Mouse (Mus musculus): ENCODE results near the gene Eral1.
"Not testable (repeated sequence)": the region's sequence is repeated elsewhere in the genome, so short reads cannot be mapped to it uniquely, and the experiment has no call there.

The Eral1 gene

GRCm38 (mm10) chr11:78087756-78088281 lies 7.6 kb upstream of the Eral1 start:
- no peak for DNase-seq (ENCODE audit: low spot score)

DNA sequence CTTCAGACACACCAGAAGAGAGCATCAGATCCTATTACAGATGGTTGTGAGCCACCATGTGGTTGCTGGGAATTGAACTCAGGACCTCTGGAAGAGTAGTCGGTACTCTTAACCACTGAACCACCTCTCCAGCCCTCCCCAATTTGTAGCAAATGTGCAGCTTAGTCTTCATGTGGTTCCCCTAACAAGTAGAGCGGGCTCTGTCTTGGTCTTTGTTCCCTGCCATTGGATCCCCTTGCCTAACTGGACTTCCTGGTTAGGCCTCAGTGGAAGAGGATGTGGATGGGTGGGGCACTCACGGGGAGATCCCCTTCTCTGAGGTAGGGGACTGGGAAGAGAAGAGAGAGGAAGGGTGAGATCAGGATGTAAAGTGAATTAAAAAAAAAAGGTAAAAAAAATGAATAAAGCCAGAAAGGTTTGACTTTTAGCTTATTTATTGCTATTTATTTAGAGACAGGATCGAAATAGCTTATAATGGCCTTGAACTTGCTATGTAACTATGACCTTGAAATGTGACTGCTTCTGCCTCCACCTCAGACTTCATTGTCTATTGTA lies 6.8 kb upstream of the Eral1 start:
- no peak for DNase-seq (ENCODE audit: low spot score)

DNA sequence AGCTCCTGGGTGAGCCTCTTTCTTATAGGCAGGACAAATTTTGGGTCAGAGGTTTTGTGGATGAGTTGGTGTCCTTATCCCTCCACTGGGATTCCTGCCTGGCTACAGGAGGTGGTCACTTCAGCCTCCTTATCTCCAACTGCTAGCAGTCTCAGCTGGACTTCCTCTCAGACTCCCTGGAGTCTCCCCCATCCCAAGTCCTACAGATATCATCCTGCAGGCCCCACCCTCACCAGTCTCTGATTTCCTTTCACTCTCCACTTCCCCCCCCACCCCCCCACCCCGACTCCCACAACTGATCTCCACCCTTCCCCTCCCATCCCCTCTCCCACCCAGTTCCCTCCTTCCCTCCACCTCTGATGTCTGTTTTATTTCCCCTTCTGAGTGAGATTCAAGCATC lies 3.4 kb upstream of the Eral1 start:
- DNase-seq (ENCODE audit: low spot score) = no peak

- no peak for DNase-seq (ENCODE audit: low spot score)
These were observed 5.5 kb downstream of the Eral1 start for GRCm38 (mm10) chr11:78074666-78075065.

DNA sequence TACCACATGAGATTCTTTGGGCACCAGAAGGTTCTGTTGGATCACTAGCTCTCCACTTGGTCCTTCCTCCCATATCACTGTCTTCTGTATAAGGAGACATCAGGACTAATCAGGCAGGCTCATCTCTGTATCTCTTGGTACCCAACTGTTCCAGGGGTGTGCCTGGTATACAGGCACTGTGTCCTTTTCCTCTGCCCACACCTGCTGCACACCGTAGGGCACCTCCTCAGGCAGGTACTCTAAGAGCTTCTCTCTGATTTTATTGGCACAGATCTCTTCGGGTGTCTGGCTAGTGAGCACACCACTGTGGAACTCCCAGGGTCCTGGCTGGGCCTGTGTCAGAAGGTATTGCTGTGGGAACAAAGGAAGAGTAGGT lies 5.9 kb downstream of the Eral1 start:
- no peak for DNase-seq (ENCODE audit: low spot score)

DNA sequence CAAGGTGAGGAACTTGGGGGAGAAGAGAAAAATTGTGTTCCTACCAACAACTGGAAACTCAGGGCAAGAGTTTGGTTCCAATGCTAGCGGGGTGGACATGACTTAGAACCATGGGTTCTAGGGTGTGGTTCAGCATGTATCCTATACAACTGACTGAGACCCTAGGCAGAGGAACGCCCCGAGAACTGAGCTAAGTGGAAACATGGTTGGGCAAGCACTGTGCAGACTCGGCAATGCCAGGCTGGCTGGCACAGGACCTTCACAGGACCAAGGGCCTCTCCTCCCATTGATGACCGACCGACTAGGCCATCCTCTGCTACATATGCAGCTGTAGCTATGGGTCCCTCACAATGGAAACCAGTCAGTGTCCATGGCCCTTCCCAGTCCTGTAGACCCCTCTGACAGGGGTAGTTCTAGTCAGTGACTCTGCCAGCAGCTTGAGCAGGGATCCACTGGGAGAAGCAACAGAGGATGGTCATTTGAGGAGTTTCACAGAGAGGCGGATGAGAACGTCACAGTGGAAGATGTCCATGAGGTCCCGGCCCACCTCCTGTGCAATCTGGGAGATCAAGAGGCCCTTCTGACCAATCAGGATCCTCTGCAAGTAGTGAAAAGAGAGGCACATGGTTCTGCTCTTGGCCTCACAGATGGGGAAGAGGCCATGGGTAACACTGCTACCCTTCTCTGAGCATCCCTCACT lies 6.5 kb downstream of the Eral1 start:
- no peak for DNase-seq (ENCODE audit: low spot score)

GRCm38 (mm10) chr11:78072425-78073130 lies 7.6 kb downstream of the Eral1 start:
- no peak for DNase-seq (ENCODE audit: low spot score)

- DNase-seq (ENCODE audit: low spot score) = no peak
These were observed 8.2 kb downstream of the Eral1 start for GRCm38 (mm10) chr11:78071938-78072337.

DNA sequence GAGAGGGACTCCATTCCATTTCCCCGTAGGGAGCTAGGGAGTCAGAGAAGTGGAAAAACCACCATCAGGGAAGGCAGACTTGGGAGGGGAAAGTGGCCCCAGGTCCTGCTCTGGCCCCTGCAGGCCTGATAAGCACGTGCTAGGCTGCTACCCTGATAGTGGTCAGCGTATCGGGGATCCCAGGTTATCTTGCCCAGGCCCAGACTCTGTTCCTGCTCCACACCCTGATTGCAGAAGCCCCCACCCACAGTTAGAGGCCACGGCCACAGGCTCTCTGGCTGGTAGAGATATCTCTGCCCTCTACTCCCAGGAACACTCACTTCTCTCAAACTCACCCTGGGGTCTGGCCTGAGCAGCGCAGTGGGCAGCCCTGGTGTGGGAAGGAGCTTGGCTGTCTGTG lies 10.5 kb downstream of the Eral1 start:
- no peak for DNase-seq (ENCODE audit: low spot score)

DNA sequence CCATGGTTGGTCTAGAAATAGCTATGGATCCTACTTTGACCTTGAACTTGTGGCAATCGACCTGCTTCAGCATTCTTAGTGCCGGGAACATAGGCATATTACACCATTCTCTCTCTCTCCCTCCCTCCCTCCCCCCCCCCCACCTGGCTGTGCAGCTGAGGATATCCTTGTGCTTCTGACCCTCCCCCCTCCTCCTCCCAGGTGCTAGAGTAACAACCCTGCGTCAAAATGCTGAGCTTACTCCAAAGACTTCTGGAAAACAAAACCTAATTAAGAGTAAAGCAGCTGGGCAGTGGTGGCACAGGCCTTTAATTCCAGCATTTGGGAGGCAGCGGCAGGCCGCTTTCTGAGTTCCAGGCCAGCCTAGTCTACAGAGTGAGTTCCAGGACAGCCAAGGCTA lies 11.1 kb downstream of the Eral1 start:
- DNase-seq (ENCODE audit: low spot score) = no peak

- DNase-seq (ENCODE audit: low spot score) = no peak
These were observed 12.6 kb downstream of the Eral1 start for GRCm38 (mm10) chr11:78067566-78067965.

GRCm38 (mm10) chr11:78066641-78067040 lies 13.5 kb downstream of the Eral1 start:
- no peak for DNase-seq (ENCODE audit: low spot score)

- no peak for DNase-seq (ENCODE audit: low spot score)
These were observed 14.3 kb downstream of the Eral1 start for GRCm38 (mm10) chr11:78065906-78066305.

- no peak for DNase-seq (ENCODE audit: low spot score)
These were observed 17.6 kb downstream of the Eral1 start for GRCm38 (mm10) chr11:78062563-78062962.

DNA sequence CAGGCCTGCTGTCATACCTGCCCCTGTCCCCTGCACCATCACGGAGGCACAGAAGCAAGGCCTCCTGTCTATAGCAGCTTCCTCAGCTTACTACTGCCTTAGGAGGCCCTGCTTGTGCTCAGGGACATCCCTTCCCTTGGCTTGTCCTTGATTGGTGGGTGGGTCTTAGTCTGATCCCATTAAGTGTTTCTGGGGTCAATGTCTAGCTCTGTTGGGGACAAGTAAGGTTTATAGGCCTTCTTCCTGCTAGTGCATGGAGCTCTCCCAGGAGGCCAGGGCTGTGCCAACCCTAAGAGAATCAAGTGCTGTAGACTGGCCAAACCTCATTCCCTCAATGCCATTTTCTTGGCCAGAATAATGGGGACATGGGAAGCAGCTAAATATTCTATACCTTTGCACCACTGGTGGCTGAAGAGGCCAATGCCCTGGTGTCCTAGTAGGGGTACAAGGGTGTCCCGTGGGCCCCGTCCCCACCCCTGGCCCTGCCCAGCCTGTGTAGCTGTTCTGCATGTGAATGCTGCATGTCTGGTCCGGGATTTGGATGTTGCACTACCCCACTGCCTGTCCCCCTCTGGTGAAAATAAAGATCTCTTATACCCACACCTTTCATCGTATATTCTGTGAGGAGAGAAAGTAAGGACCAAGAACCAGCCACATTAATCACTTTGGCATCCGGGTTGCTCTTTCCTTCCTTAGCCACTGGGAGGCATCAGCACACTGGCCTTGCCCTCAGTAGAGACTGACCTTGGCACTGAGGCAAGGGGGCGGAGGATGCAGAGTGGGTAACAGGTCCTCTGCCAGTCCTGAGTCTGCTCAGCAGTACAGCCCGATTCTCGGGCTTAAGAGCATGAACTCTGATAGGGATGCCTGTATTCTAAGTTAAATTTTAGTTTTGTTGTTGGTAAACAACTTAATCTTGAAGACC lies 20.1 kb downstream of the Eral1 start:
- DNase-seq (ENCODE audit: low spot score) = peak; percentile 73

GRCm38 (mm10) chr11:78056946-78057345 lies 23.2 kb downstream of the Eral1 start:
- DNase-seq (ENCODE audit: low spot score) = no peak

- no peak for DNase-seq (ENCODE audit: low spot score)
These were observed 27.1 kb downstream of the Eral1 start for GRCm38 (mm10) chr11:78053078-78053477.

- not testable (repeated sequence) for DNase-seq (ENCODE audit: low spot score)
These were observed 31.5 kb downstream of the Eral1 start for GRCm38 (mm10) chr11:78048637-78049036.

DNA sequence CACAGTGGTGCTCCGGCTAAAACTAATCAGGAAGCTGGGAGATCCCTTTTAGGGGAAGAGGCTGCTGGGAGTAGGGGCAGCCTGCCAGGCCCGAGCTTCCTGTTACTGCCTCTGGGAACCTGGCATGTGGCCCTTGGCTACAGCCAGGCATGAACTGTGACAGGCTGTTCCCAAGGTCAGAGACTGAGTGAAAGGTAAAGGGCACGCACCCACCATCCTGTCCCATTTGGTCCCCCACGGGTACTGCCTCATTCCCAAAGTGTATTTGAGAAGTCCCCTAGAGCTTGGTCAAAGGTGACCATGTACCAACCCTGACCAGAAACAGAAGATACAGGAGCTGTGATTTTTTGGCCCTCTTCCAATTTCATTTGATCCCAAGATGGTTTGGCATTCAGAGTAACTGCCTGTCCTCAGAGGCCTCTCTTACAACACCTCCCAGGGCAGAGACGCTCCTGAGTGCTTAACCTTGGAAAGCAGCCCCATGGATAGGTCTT lies 35.4 kb downstream of the Eral1 start:
- DNase-seq (ENCODE audit: low spot score) = no peak

DNA sequence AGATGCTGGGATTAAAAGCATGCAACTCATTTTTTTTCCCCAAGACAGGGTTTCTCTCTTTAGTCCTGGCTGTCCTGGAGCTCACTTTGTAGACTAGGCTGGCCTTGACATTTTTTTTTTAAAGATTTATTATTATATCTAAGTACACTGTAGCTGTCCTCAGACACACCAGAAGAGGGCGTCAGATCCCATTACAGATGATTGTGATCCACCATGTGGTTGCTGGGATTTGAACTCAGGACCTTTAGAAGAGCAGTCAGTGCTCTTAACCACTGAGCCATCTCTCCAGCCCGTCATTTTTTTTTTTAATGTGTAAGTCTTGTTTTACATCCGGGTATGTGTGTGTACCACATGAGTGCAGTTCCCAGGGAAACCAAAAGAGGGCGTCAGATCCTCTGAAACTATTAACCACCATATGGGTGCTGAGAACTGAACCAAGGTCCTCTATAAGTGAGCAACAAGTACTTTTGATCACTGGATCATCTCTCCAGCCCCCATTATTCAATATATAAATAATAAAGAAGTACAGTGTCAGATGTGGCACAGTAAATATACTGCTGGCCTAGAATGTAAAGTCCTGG lies 37.8 kb downstream of the Eral1 start:
- not testable (repeated sequence) for DNase-seq (ENCODE audit: low spot score)

DNA sequence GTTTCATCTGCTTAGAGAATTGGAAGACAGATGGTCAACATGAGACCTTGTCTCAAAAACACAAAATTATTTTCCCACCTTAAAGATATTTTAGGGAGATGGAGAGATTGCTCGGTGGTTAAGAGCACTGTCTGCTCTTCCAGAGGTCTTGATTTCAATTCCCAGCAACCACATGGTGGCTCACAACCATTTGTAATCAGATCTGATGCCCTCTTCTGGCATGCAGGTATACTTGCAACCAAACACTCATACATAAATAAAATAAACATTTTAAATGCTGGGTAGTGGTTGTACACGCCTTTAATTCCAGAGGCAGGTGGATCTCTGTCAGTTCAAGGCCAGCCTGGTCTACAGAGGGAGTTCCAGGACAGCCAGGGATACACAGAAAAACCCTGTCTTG lies 39.3 kb downstream of the Eral1 start:
- no peak for DNase-seq (ENCODE audit: low spot score)

Data from embryo, embryonic 10.5 days (tissue).